Comparison of ENCODE assay signal across 10 mouse cellular contexts in the genomic region with DNA sequence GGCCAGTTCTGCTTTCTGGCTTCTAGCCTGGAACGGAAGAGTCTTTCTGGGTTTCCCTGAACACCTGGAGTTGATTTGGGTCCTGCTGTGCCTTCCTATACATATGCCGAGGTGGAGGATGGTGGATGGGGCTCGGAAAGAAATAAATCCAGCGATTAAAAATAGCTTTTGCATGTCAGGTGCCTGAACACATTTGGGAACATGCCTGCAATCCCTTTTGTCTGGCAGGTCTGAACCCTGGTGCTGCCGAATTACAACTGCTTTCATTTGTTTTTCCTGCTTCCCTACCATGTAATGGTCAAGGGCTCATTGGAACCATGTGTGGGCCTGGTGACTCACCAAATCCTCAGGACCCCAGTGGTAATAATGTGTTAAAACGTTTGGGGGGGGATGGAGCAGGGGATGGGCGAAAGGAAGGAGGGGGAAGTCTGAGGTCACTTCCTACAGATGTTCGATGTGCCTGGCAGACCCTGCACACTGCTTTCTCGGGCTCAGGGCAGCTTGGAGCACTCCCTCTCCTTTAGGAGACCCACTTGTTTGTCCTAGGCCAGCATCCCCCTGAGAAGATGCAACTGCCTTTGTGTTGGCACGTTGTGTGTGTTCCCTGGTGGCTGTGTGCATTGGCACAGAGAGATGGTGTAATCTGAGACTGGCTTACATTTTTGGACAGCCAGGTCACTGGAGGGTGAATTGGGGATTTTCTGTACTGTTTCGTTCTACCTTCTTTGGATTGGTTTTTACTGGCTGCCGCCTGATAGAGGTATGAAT.
DNase-seq lines count a peak whose midpoint lies in the region; ATAC-seq and TF ChIP-seq lines count a peak whose summit lies in the region.
"Had no signal": no experiment of that assay in that cellular context is flagged by ENCODE, and none has a peak within 500 bp of the region (broad histone marks: within the 10 kb centered on the region; RNA-seq: fewer than 3 reads in every experiment).

No protein-coding gene starts in this region.

- H3K9me3 ChIP-seq in lung, embryonic 14.5 days (ENCODE audit: low read depth, low read length) = no peaks in the 10 kb centered on the region
- H3K9me3 ChIP-seq in embryonic facial prominence, embryonic 11.5 days (replicated peaks; ENCODE audit: control insufficient read depth, low read length) = no peaks in the 10 kb centered on the region
- no peaks in the 10 kb centered on the region for H3K9me3 ChIP-seq in limb, embryonic 14.5 days (ENCODE audit: control insufficient read depth, low read length)
- H3K9me3 ChIP-seq: hindbrain, embryonic 13.5 days had no signal

- intact Hi-C loops in gastrocnemius, adult 2 months (cut with DNase I) = no loop called here

- WGBS in lung, embryonic 14.5 days = 32% methylated on average over 12 of the region's 12 CpGs
- WGBS in embryonic facial prominence, embryonic 11.5 days = 18% methylated on average over 12 of the region's 12 CpGs
- WGBS in limb, embryonic 14.5 days = 14% methylated on average over 12 of the region's 12 CpGs

- peak overlapping the region; percentile 70 for H3K27ac ChIP-seq in gastrocnemius, adult 2 months
- peak overlapping the region; percentile 26; the same call in 1 of the 2 replicates for H3K27ac ChIP-seq in lung, embryonic 14.5 days (ENCODE audit: low read depth)
- H3K27ac ChIP-seq in embryonic facial prominence, embryonic 11.5 days (replicated peaks; ENCODE audit: low read depth, low read length) = peak overlapping the region; percentile 63
- H3K27ac ChIP-seq in limb, embryonic 14.5 days (replicated peaks; ENCODE audit: low read depth, low read length) = peak overlapping the region; percentile 79
- H3K27ac ChIP-seq: hindbrain, embryonic 13.5 days had no signal

- TF ChIP-seq POLR2A in limb, embryonic 14.5 days (IDR thresholded peaks at IDR 0.05; ENCODE audit: borderline replicate concordance, extremely low read depth, insufficient read depth, insufficient read length) = no peak

- DNase-seq in gastrocnemius, adult 2 months = peak; percentile 34
- no peak for DNase-seq in gastrocnemius, adult 18-20 months (ENCODE audit: low spot score)
- DNase-seq in lung, embryonic 14.5 days = no peak
- DNase-seq in lung, postnatal 25 days (ENCODE audit: low spot score) = no peak
- peak; percentile 94 for DNase-seq in embryonic facial prominence, embryonic 11.5 days (ENCODE audit: low spot score)
- DNase-seq in limb, embryonic 14.5 days (ENCODE audit: low spot score) = peak; percentile 81
- no peak for DNase-seq in urinary bladder, postnatal 25 days (ENCODE audit: low spot score)
- no peak for DNase-seq in testis, postnatal 14 days (ENCODE audit: low spot score)
- DNase-seq: cerebellum, postnatal 14 days had no signal

- H3K4me3 ChIP-seq in gastrocnemius, adult 2 months = peak overlapping the region; percentile 50
- no peak overlapping the region for H3K4me3 ChIP-seq in lung, embryonic 14.5 days (ENCODE audit: low read depth, low read length)
- H3K4me3 ChIP-seq in embryonic facial prominence, embryonic 11.5 days (ENCODE audit: low read depth, low read length) = no peak overlapping the region
- no peak overlapping the region for H3K4me3 ChIP-seq in limb, embryonic 14.5 days (replicated peaks; ENCODE audit: low read length)
- H3K4me3 ChIP-seq: hindbrain, embryonic 13.5 days had no signal

- H3K4me1 ChIP-seq in lung, embryonic 14.5 days (ENCODE audit: insufficient read depth) = peaks cover 45% of the 10 kb centered on the region
- peaks cover 8% of the 10 kb centered on the region for H3K4me1 ChIP-seq in embryonic facial prominence, embryonic 11.5 days (ENCODE audit: control insufficient read depth, insufficient read depth, low read length)
- H3K4me1 ChIP-seq in limb, embryonic 14.5 days (ENCODE audit: control insufficient read depth, insufficient read depth, low read length) = peaks cover 70% of the 10 kb centered on the region

- H3K36me3 ChIP-seq in lung, embryonic 14.5 days (ENCODE audit: insufficient read depth) = no peaks in the 10 kb centered on the region
- H3K36me3 ChIP-seq in embryonic facial prominence, embryonic 11.5 days (replicated peaks; ENCODE audit: control insufficient read depth, insufficient read depth, low read depth, low read length) = no peaks in the 10 kb centered on the region
- H3K36me3 ChIP-seq in limb, embryonic 14.5 days (ENCODE audit: control insufficient read depth, insufficient read depth, low read length) = no peaks in the 10 kb centered on the region
- H3K36me3 ChIP-seq: hindbrain, embryonic 13.5 days had no signal

- H3K9ac ChIP-seq in lung, embryonic 14.5 days = no peak overlapping the region
- no peak overlapping the region for H3K9ac ChIP-seq in embryonic facial prominence, embryonic 11.5 days (replicated peaks; ENCODE audit: low read length)
- H3K9ac ChIP-seq in limb, embryonic 14.5 days (ENCODE audit: low read depth, low read length, severe bottlenecking) = no peak overlapping the region
- H3K9ac ChIP-seq: hindbrain, embryonic 13.5 days had no signal

- H3K4me2 ChIP-seq in lung, embryonic 14.5 days = peak overlapping the region; percentile 11; the same call in 1 of the 2 replicates
- H3K4me2 ChIP-seq in embryonic facial prominence, embryonic 11.5 days (ENCODE audit: low read depth, low read length) = 0 out of 2 replicates have a peak overlapping the region, but pooled peaks have one; percentile 11
- H3K4me2 ChIP-seq in limb, embryonic 14.5 days (replicated peaks; ENCODE audit: low read depth, low read length, severe bottlenecking) = peak overlapping the region; percentile 24
- H3K4me2 ChIP-seq: hindbrain, embryonic 13.5 days had no signal

- no peaks in the 10 kb centered on the region for H3K27me3 ChIP-seq in lung, embryonic 14.5 days (ENCODE audit: insufficient read depth, low read length)
- H3K27me3 ChIP-seq in embryonic facial prominence, embryonic 11.5 days (ENCODE audit: control insufficient read depth, insufficient read depth, low read length) = no peaks in the 10 kb centered on the region
- H3K27me3 ChIP-seq in limb, embryonic 14.5 days (ENCODE audit: control insufficient read depth, insufficient read depth, low read length) = no peaks in the 10 kb centered on the region

- peak; percentile 25; the same call in 1 of the 2 replicates for ATAC-seq in lung, embryonic 14.5 days (ENCODE audit: insufficient read depth)
- ATAC-seq in embryonic facial prominence, embryonic 11.5 days (replicated peaks; ENCODE audit: insufficient number of reproducible peaks, low FRiP score, low TSS enrichment, low read depth) = peak; percentile 81
- ATAC-seq in limb, embryonic 14.5 days (ENCODE audit: low FRiP score, low read depth) = peak; percentile 83

- no peak for TF ChIP-seq CTCF in gastrocnemius, adult 2 months (IDR thresholded peaks at IDR 0.05)
- no peak; the same call in 1 of the 2 replicates for TF ChIP-seq CTCF in lung, embryonic 14.5 days (IDR thresholded peaks at IDR 0.05; ENCODE audit: low read depth)

Comparison
In these comparisons a context has a peak if more than half of its experiments do, and no peak if none do; other contexts are left out.
1. DNase-seq: peak in gastrocnemius, adult 2 months (single experiment), embryonic facial prominence, embryonic 11.5 days (single experiment) and limb, embryonic 14.5 days (single experiment); none in gastrocnemius, adult 18-20 months (single experiment), lung, embryonic 14.5 days (single experiment), lung, postnatal 25 days (single experiment), urinary bladder, postnatal 25 days (single experiment) and testis, postnatal 14 days (single experiment).
2. H3K27ac ChIP-seq: peak in every context shown above with its lines; median percentile 79 in limb, embryonic 14.5 days; 70 in gastrocnemius, adult 2 months; 63 in embryonic facial prominence, embryonic 11.5 days; 26 in lung, embryonic 14.5 days.
3. ATAC-seq: peak in every context shown above with its lines; median percentile 83 in limb, embryonic 14.5 days; 81 in embryonic facial prominence, embryonic 11.5 days; 25 in lung, embryonic 14.5 days.
4. Peak in every context shown above with its lines, with median percentiles within 50 percentile points of each other: H3K4me2 ChIP-seq.